ENCODE assay signal across 8 mouse cellular contexts in genomic region chr9:20743946-20744738, GRCm38 (mm10). TPM values are rescaled to one million over a fixed set of nuclear protein-coding genes. Genes with fewer than 3 reads are reported as not detected.
DNase-seq lines count a peak whose midpoint lies in the region; ATAC-seq and TF ChIP-seq lines count a peak whose summit lies in the region.
"Had no signal": no experiment of that assay in that cellular context is flagged by ENCODE, and none has a peak within 500 bp of the region (broad histone marks: within the 10 kb centered on the region; RNA-seq: fewer than 3 reads in every experiment).

No protein-coding gene starts in this region.

- no peak overlapping the region for H3K27ac ChIP-seq in kidney, postnatal 0 days
- no peak overlapping the region for H3K27ac ChIP-seq in hindbrain, embryonic 14.5 days
- H3K27ac ChIP-seq in neural tube, embryonic 13.5 days (replicated peaks) = no peak overlapping the region
- H3K27ac ChIP-seq: embryonic facial prominence, embryonic 15.5 days had no signal

- no peaks in the 10 kb centered on the region for H3K36me3 ChIP-seq in kidney, postnatal 0 days (ENCODE audit: insufficient read depth, low read length)
- H3K36me3 ChIP-seq in E14TG2a.4 (ENCODE audit: insufficient read depth, low read length) = no peaks in the 10 kb centered on the region
- H3K36me3 ChIP-seq in hindbrain, embryonic 14.5 days (replicated peaks; ENCODE audit: control insufficient read depth, insufficient read depth) = 0 out of 2 replicates have a peak, but pooled peaks cover 5% of the 10 kb centered on the region
- H3K36me3 ChIP-seq in neural tube, embryonic 13.5 days = no peaks in the 10 kb centered on the region
- H3K36me3 ChIP-seq: embryonic facial prominence, embryonic 15.5 days had no signal

- ATAC-seq in kidney, postnatal 0 days (replicated peaks; ENCODE audit: low FRiP score, low read depth) = no peak
- no peak for ATAC-seq in hindbrain, embryonic 14.5 days (ENCODE audit: low FRiP score)
- no peak for ATAC-seq in neural tube, embryonic 13.5 days (ENCODE audit: low read depth)

- H3K4me2 ChIP-seq in kidney, postnatal 0 days (ENCODE audit: low read length) = no peak overlapping the region
- H3K4me2 ChIP-seq in hindbrain, embryonic 14.5 days (replicated peaks) = peak overlapping the region; percentile 71
- peak overlapping the region; percentile 76 for H3K4me2 ChIP-seq in neural tube, embryonic 13.5 days
- H3K4me2 ChIP-seq: embryonic facial prominence, embryonic 15.5 days had no signal

- no peak overlapping the region for H3K4me3 ChIP-seq in kidney, postnatal 0 days (replicated peaks; ENCODE audit: low read depth, low read length)
- peak overlapping the region; percentile 14 for H3K4me3 ChIP-seq in E14TG2a.4 (replicated peaks; ENCODE audit: low read length)
- H3K4me3 ChIP-seq in hindbrain, embryonic 14.5 days (replicated peaks; ENCODE audit: low read length) = peak overlapping the region; percentile 68
- peak overlapping the region; percentile 67 for H3K4me3 ChIP-seq in neural tube, embryonic 13.5 days
- H3K4me3 ChIP-seq: embryonic facial prominence, embryonic 15.5 days had no signal

- H3K27me3 ChIP-seq in kidney, postnatal 0 days (ENCODE audit: insufficient read depth, low read length) = peaks cover 23% of the 10 kb centered on the region
- H3K27me3 ChIP-seq in E14TG2a.4 (ENCODE audit: insufficient read depth, low read length) = peaks cover 28% of the 10 kb centered on the region
- no peaks in the 10 kb centered on the region for H3K27me3 ChIP-seq in hindbrain, embryonic 14.5 days (ENCODE audit: control insufficient read depth, insufficient read depth, low read length)
- peaks cover 44% of the 10 kb centered on the region for H3K27me3 ChIP-seq in neural tube, embryonic 13.5 days

- H3K4me1 ChIP-seq in kidney, postnatal 0 days (replicated peaks; ENCODE audit: insufficient read depth, low read length) = no peaks in the 10 kb centered on the region; the same call in 1 of the 2 replicates
- peaks cover 72% of the 10 kb centered on the region for H3K4me1 ChIP-seq in E14TG2a.4 (replicated peaks; ENCODE audit: low read depth, low read length)
- H3K4me1 ChIP-seq in hindbrain, embryonic 14.5 days (replicated peaks; ENCODE audit: control insufficient read depth, insufficient read depth, low read length) = peaks cover 14% of the 10 kb centered on the region; the same call in 1 of the 2 replicates
- peaks cover 41% of the 10 kb centered on the region for H3K4me1 ChIP-seq in neural tube, embryonic 13.5 days (replicated peaks)

- WGBS in kidney, postnatal 0 days = 12% methylated on average over 22 of the region's 22 CpGs
- 9% methylated on average over 22 of the region's 22 CpGs for WGBS in hindbrain, embryonic 14.5 days
- 10% methylated on average over 22 of the region's 22 CpGs for WGBS in neural tube, embryonic 13.5 days

- H3K9ac ChIP-seq in kidney, postnatal 0 days (ENCODE audit: low read depth, low read length) = no peak overlapping the region
- H3K9ac ChIP-seq in hindbrain, embryonic 14.5 days = peak overlapping the region; percentile 91
- H3K9ac ChIP-seq in neural tube, embryonic 13.5 days = peak overlapping the region; percentile 85; the same call in 1 of the 2 replicates
- H3K9ac ChIP-seq: embryonic facial prominence, embryonic 15.5 days had no signal

- H3K9me3 ChIP-seq in kidney, postnatal 0 days (replicated peaks; ENCODE audit: low read length) = no peaks in the 10 kb centered on the region
- H3K9me3 ChIP-seq in E14TG2a.4 (ENCODE audit: low read length) = no peaks in the 10 kb centered on the region
- no peaks in the 10 kb centered on the region for H3K9me3 ChIP-seq in hindbrain, embryonic 14.5 days (ENCODE audit: control insufficient read depth, low read length)
- H3K9me3 ChIP-seq in neural tube, embryonic 13.5 days = no peaks in the 10 kb centered on the region
- H3K9me3 ChIP-seq: embryonic facial prominence, embryonic 15.5 days had no signal

- peak; percentile 25 for DNase-seq in kidney, postnatal 0 days (ENCODE audit: low spot score)
- DNase-seq in kidney, adult 18-20 months = no peak
- DNase-seq in adrenal gland, postnatal 25 days = peak; percentile 25
- no peak for DNase-seq in hindbrain, embryonic 14.5 days (ENCODE audit: low spot score)
- no peak for DNase-seq in embryo, embryonic 10 days (ENCODE audit: low spot score)

- peak; percentile 71 for TF ChIP-seq CTCF in kidney, postnatal 0 days (IDR thresholded peaks at IDR 0.05; ENCODE audit: low read depth)
- peak; percentile 95 for TF ChIP-seq CTCF in E14TG2a.4 (conservative IDR thresholded peaks at IDR 0.05; ENCODE audit: low read length)

RNA-seq across cellular contexts. Expression of gene Olfm2, which starts 2.0 kb away (rescaled TPM):
- polyA plus RNA-seq in kidney, postnatal 0 days (2015; fragmentation: Nextera tagmentation; extraction: Ambion mirVana) = 3.4 and 3.6 TPM in 2 replicates
- total RNA-seq in adrenal gland, postnatal 25 days (2021) = 0.46 and 0.52 TPM in 2 replicates
- 185 and 207 TPM in 2 replicates for polyA plus RNA-seq in hindbrain, embryonic 14.5 days (2014; fragmentation: Nextera tagmentation; extraction: Ambion mirVana)
- 127 and 128 TPM in 2 replicates for polyA plus RNA-seq in neural tube, embryonic 13.5 days (2015; fragmentation: Nextera tagmentation; extraction: Ambion mirVana)

Comparison
In these comparisons a context has a peak if more than half of its experiments do, and no peak if none do; other contexts are left out.
1. DNase-seq: peak in kidney, postnatal 0 days (single experiment) and adrenal gland, postnatal 25 days (single experiment); none in kidney, adult 18-20 months (single experiment), hindbrain, embryonic 14.5 days (single experiment) and embryo, embryonic 10 days (single experiment).
2. RNA of gene Olfm2, which starts 2.0 kb away (polyA plus RNA-seq): 185 to 207 TPM in hindbrain, embryonic 14.5 days and 127 to 128 TPM in neural tube, embryonic 13.5 days; 3.4 to 3.6 TPM in kidney, postnatal 0 days; every median in the first group is over 10 times any median in the second.